Mouse (Mus musculus) cerebellum, adult 2 months (tissue): ENCODE measurements around the gene Sipa1.

Source experiments
- CTCF ChIP-seq: fragments of 200-500 bp; IDR thresholded peaks from 2 replicates; pipeline ENCODE4 v1.5.1; 2011; ENCODE audit warnings: low read depth, mild to moderate bottlenecking, control low read depth, low read length, moderate library complexity, borderline replicate concordance; ENCODE audit not compliant: insufficient read depth
- POLR2A ChIP-seq: fragments of 200-500 bp; IDR thresholded peaks from 2 replicates; pipeline ENCODE4 v1.6.1; 2011; ENCODE audit warnings: low read length, control low read depth, borderline replicate concordance; ENCODE audit not compliant: insufficient read depth

DNA sequence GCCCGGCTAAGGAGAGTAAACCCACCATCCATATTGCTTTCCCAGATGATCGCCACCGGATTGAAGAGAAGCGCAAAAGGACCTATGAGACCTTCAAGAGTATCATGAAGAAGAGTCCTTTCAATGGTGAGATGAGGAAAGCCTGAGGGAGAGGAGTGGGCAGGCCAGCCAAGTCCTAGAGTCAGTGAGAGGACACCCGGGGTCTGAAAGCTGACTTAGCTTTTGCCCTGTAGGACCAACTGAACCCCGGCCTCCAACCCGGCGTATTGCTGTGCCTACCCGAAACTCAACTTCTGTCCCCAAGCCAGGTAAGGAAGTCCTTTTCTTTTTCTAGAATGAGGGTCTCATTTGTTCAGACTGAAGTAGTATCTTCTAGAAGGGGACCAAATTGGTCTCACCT lies 18.2 kb downstream of the Sipa1 start:
- TF ChIP-seq POLR2A: no peak
- TF ChIP-seq CTCF: no peak
